Mouse (Mus musculus): ENCODE data around the gene Lamc2. TPM values are rescaled to one million over a fixed set of nuclear protein-coding genes. Genes with fewer than 3 reads are reported as not detected.

Gene Lamc2
- polyA plus RNA-seq, 1 experiment from 2014 or later: 0.70 TPM

GRCm38 (mm10) chr1:153126491-153127381 lies 59.5 kb downstream of the Lamc2 start:
- Histone ChIP-seq H3K9ac (ENCODE audit: low read length) (no peak overlapping the region), H3K9me3 (replicated peaks; ENCODE audit: control insufficient read depth, low read length) (no peaks in the 10 kb centered on the region), H3K4me2 (ENCODE audit: low read length) (no peak overlapping the region), H3K27me3 (replicated peaks; ENCODE audit: control insufficient read depth, insufficient read depth, low read length) (no peaks in the 10 kb centered on the region), H3K4me3 (ENCODE audit: low read depth, low read length) (no peak overlapping the region), H3K27ac (ENCODE audit: low read depth, low read length) (no peak overlapping the region), H3K36me3 (ENCODE audit: control insufficient read depth, insufficient read depth, low read length) (no peaks in the 10 kb centered on the region), H3K4me1 (ENCODE audit: control insufficient read depth, insufficient read depth, low read length) (no peaks in the 10 kb centered on the region)
- ATAC-seq (no peak), DNase-seq (ENCODE audit: low spot score) (no peak)
- WGBS: 90% methylated on average over 15 of the region's 15 CpGs

- Histone ChIP-seq H3K27ac (ENCODE audit: low read depth, low read length) (no peak overlapping the region), H3K4me1 (ENCODE audit: control insufficient read depth, insufficient read depth, low read length) (no peaks in the 10 kb centered on the region), H3K36me3 (ENCODE audit: control insufficient read depth, insufficient read depth, low read length) (no peaks in the 10 kb centered on the region), H3K9me3 (replicated peaks; ENCODE audit: control insufficient read depth, low read length) (no peaks in the 10 kb centered on the region), H3K4me3 (ENCODE audit: low read depth, low read length) (no peak overlapping the region), H3K27me3 (replicated peaks; ENCODE audit: control insufficient read depth, insufficient read depth, low read length) (no peaks in the 10 kb centered on the region), H3K9ac (ENCODE audit: low read length) (no peak overlapping the region), H3K4me2 (ENCODE audit: low read length) (no peak overlapping the region)
- ATAC-seq (no peak), DNase-seq (ENCODE audit: low spot score) (no peak)
- 84% methylated on average over 8 of the region's 8 CpGs for WGBS
These were observed 60.7 kb downstream of the Lamc2 start for GRCm38 (mm10) chr1:153125287-153126275.

- no peak for ATAC-seq
- Histone ChIP-seq H3K27ac (ENCODE audit: low read depth, low read length) (no peak overlapping the region), H3K9me3 (replicated peaks; ENCODE audit: control insufficient read depth, low read length) (no peaks in the 10 kb centered on the region), H3K4me2 (ENCODE audit: low read length) (no peak overlapping the region), H3K9ac (ENCODE audit: low read length) (no peak overlapping the region), H3K36me3 (ENCODE audit: control insufficient read depth, insufficient read depth, low read length) (no peaks in the 10 kb centered on the region), H3K27me3 (replicated peaks; ENCODE audit: control insufficient read depth, insufficient read depth, low read length) (no peaks in the 10 kb centered on the region), H3K4me3 (ENCODE audit: low read depth, low read length) (no peak overlapping the region), H3K4me1 (ENCODE audit: control insufficient read depth, insufficient read depth, low read length) (no peaks in the 10 kb centered on the region)
- WGBS: 90% methylated on average over 5 of the region's 5 CpGs
- no peak for DNase-seq (ENCODE audit: low spot score)
These were observed 61.7 kb downstream of the Lamc2 start for GRCm38 (mm10) chr1:153124502-153124901.

GRCm38 (mm10) chr1:153122764-153123163 lies 63.5 kb downstream of the Lamc2 start:
- Histone ChIP-seq H3K4me2 (ENCODE audit: low read length) (no peak overlapping the region), H3K27ac (ENCODE audit: low read depth, low read length) (no peak overlapping the region), H3K9ac (ENCODE audit: low read length) (no peak overlapping the region), H3K4me1 (ENCODE audit: control insufficient read depth, insufficient read depth, low read length) (no peaks in the 10 kb centered on the region), H3K9me3 (replicated peaks; ENCODE audit: control insufficient read depth, low read length) (no peaks in the 10 kb centered on the region), H3K36me3 (ENCODE audit: control insufficient read depth, insufficient read depth, low read length) (no peaks in the 10 kb centered on the region), H3K27me3 (replicated peaks; ENCODE audit: control insufficient read depth, insufficient read depth, low read length) (no peaks in the 10 kb centered on the region), H3K4me3 (ENCODE audit: low read depth, low read length) (no peak overlapping the region)
- no peak for DNase-seq (ENCODE audit: low spot score)
- 93% methylated on average over 4 of the region's 4 CpGs for WGBS
- ATAC-seq: no peak

GRCm38 (mm10) chr1:153121320-153121719 lies 64.9 kb downstream of the Lamc2 start:
- 88% methylated on average over 5 of the region's 5 CpGs for WGBS
- H3K27me3 ChIP-seq (replicated peaks; ENCODE audit: control insufficient read depth, insufficient read depth, low read length): no peaks in the 10 kb centered on the region
- ATAC-seq (no peak), DNase-seq (ENCODE audit: low spot score) (no peak)
- H3K9me3 ChIP-seq (replicated peaks; ENCODE audit: control insufficient read depth, low read length): no peaks in the 10 kb centered on the region
- no peak overlapping the region for H3K4me2 ChIP-seq (ENCODE audit: low read length)
- no peak overlapping the region for H3K27ac ChIP-seq (ENCODE audit: low read depth, low read length)
- no peaks in the 10 kb centered on the region for H3K4me1 ChIP-seq (ENCODE audit: control insufficient read depth, insufficient read depth, low read length)
- H3K9ac ChIP-seq (ENCODE audit: low read length): no peak overlapping the region
- no peak overlapping the region for H3K4me3 ChIP-seq (ENCODE audit: low read depth, low read length)
- H3K36me3 ChIP-seq (ENCODE audit: control insufficient read depth, insufficient read depth, low read length): no peaks in the 10 kb centered on the region

GRCm38 (mm10) chr1:153120544-153120943 lies 65.7 kb downstream of the Lamc2 start:
- H3K4me1 ChIP-seq (ENCODE audit: control insufficient read depth, insufficient read depth, low read length): no peaks in the 10 kb centered on the region
- ATAC-seq (no peak), DNase-seq (ENCODE audit: low spot score) (no peak)
- no peaks in the 10 kb centered on the region for H3K27me3 ChIP-seq (replicated peaks; ENCODE audit: control insufficient read depth, insufficient read depth, low read length)
- H3K4me3 ChIP-seq (ENCODE audit: low read depth, low read length): no peak overlapping the region
- WGBS: 78% methylated on average over 6 of the region's 6 CpGs
- no peak overlapping the region for H3K4me2 ChIP-seq (ENCODE audit: low read length)
- no peak overlapping the region for H3K9ac ChIP-seq (ENCODE audit: low read length)
- H3K27ac ChIP-seq (ENCODE audit: low read depth, low read length): no peak overlapping the region
- no peaks in the 10 kb centered on the region for H3K9me3 ChIP-seq (replicated peaks; ENCODE audit: control insufficient read depth, low read length)
- no peaks in the 10 kb centered on the region for H3K36me3 ChIP-seq (ENCODE audit: control insufficient read depth, insufficient read depth, low read length)

GRCm38 (mm10) chr1:153115315-153115714 lies 70.9 kb downstream of the Lamc2 start:
- WGBS: 85% methylated on average over 8 of the region's 8 CpGs
- no peak for ATAC-seq
- Histone ChIP-seq H3K36me3 (ENCODE audit: control insufficient read depth, insufficient read depth, low read length) (no peaks in the 10 kb centered on the region; the same call in 1 of the 2 replicates), H3K9me3 (replicated peaks; ENCODE audit: control insufficient read depth, low read length) (no peaks in the 10 kb centered on the region), H3K4me2 (ENCODE audit: low read length) (no peak overlapping the region), H3K9ac (ENCODE audit: low read length) (no peak overlapping the region), H3K4me1 (ENCODE audit: control insufficient read depth, insufficient read depth, low read length) (no peaks in the 10 kb centered on the region), H3K4me3 (ENCODE audit: low read depth, low read length) (no peak overlapping the region), H3K27me3 (replicated peaks; ENCODE audit: control insufficient read depth, insufficient read depth, low read length) (no peaks in the 10 kb centered on the region), H3K27ac (ENCODE audit: low read depth, low read length) (no peak overlapping the region)
- DNase-seq (ENCODE audit: low spot score): no peak

- no peak for ATAC-seq
- H3K4me3 ChIP-seq (ENCODE audit: low read depth, low read length): no peak overlapping the region
- H3K9ac ChIP-seq (ENCODE audit: low read length): no peak overlapping the region
- WGBS: 35% methylated on average over 4 of the region's 4 CpGs
- H3K4me1 ChIP-seq (ENCODE audit: control insufficient read depth, insufficient read depth, low read length): peaks cover 7% of the 10 kb centered on the region; the same call in 1 of the 2 replicates
- DNase-seq (ENCODE audit: low spot score): no peak
- no peaks in the 10 kb centered on the region; the same call in 1 of the 2 replicates for H3K36me3 ChIP-seq (ENCODE audit: control insufficient read depth, insufficient read depth, low read length)
- no peak overlapping the region for H3K4me2 ChIP-seq (ENCODE audit: low read length)
- H3K27ac ChIP-seq (ENCODE audit: low read depth, low read length): no peak overlapping the region
- no peaks in the 10 kb centered on the region for H3K27me3 ChIP-seq (replicated peaks; ENCODE audit: control insufficient read depth, insufficient read depth, low read length)
- H3K9me3 ChIP-seq (replicated peaks; ENCODE audit: control insufficient read depth, low read length): no peaks in the 10 kb centered on the region
These were observed 74.7 kb downstream of the Lamc2 start for GRCm38 (mm10) chr1:153111596-153111995.

Data from forebrain, embryonic 14.5 days (tissue).